Mouse (Mus musculus) kidney, embryonic 14.5 days (tissue): Measurements from ENCODE around the gene Psme2. TPM values are rescaled to one million over a fixed set of nuclear protein-coding genes. Genes with fewer than 3 reads are reported as not detected.
A peak's percentile ranks its signal among the peaks of the same experiment; 100 is the strongest.

Experiments
- ATAC-seq: fragments of 200-750 bp; cut with Nextera tagmentation; 2 replicates; pipeline ENCODE4 v1.8.0; 2017; ENCODE audit warnings: moderate number of reproducible peaks, mild to moderate bottlenecking, moderate TSS enrichment, moderate library complexity; ENCODE audit not compliant: low FRiP score, low TSS enrichment
- H3K27ac ChIP-seq: fragments of 300-500 bp; sonication (generic); 2 replicates; pipeline ENCODE4 v1.5.1; 2014; ENCODE audit warnings: low read depth, mild to moderate bottlenecking, low read length, moderate library complexity, mixed read lengths
- H3K27me3 ChIP-seq: fragments of 300-500 bp; sonication (generic); 2 replicates; pipeline ENCODE4 v1.6.1; 2014; ENCODE audit warnings: mild to moderate bottlenecking, low read length; ENCODE audit not compliant: control insufficient read depth, insufficient read depth
- H3K36me3 ChIP-seq: fragments of 300-500 bp; sonication (generic); 2 replicates; pipeline ENCODE4 v1.6.1; 2014; ENCODE audit warnings: low read length, mixed read lengths; ENCODE audit not compliant: control insufficient read depth, insufficient read depth
- H3K4me1 ChIP-seq: fragments of 300-500 bp; sonication (generic); 2 replicates; pipeline ENCODE4 v1.6.1; 2014; ENCODE audit warnings: low read length, mixed read lengths; ENCODE audit not compliant: control insufficient read depth, insufficient read depth
- H3K4me2 ChIP-seq: fragments of 300-500 bp; sonication (generic); replicated peaks from 2 replicates; pipeline ENCODE4 v1.6.1; 2014; ENCODE audit warnings: low read depth, mild to moderate bottlenecking, low read length
- H3K4me3 ChIP-seq: fragments of 300-500 bp; sonication (generic); 2 replicates; pipeline ENCODE4 v1.5.1; 2014; ENCODE audit warnings: mild to moderate bottlenecking, low read length
- H3K9ac ChIP-seq: fragments of 300-500 bp; sonication (generic); 2 replicates; pipeline ENCODE4 v1.6.1; 2014; ENCODE audit warnings: low read depth, mild to moderate bottlenecking, low read length, moderate library complexity
- H3K9me3 ChIP-seq: fragments of 300-500 bp; sonication (generic); 2 replicates; pipeline ENCODE4 v1.6.1; 2016; ENCODE audit warnings: low read length; ENCODE audit not compliant: control insufficient read depth
- WGBS: fragments of 180-500 bp; shearing (Covaris S2); extraction: QIAGEN DNeasy Blood & Tissue Kit; methylation state at CpG from one replicate; pipeline ENCODE4 v1.1.7; 2014; 5-methylcytosine and 5-hydroxymethylcytosine counted together
- polyA plus RNA-seq: library from polyadenylated mRNA; unstranded; fragments of >200 nt; fragmentation: Nextera tagmentation; extraction: Ambion mirVana; gene quantifications from 2 replicates; pipeline ENCODE4 v1.2.1, GENCODE M21; 2014

Gene Psme2
- polyA plus RNA-seq, 1 experiment from 2014 or later = 224 TPM

DNA sequence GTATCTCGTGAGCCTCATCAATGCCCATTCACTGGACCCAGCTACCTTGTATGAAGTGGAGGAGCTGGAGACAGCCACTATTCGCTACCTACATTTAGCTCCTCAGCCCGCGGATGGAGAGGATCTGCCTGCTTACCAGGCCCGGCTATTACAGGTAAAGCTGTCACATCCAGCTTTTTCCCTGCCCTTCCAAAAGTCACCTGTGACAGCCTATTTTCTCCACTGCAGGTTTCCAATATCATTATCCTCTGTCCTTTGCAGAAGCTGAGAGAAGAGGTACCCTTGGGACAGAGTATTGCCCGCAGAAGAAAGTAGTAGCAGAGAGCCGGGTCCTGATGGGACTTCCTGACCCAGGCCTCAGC is 12.3 kb upstream of the Psme2 start, which contains the start of gene Irf9:
TSS of gene Irf9 (plus strand) at position 301 of the 362 bp plus-strand sequence.
- peak within 1 kb of the TSS; percentile 41 for H3K4me2 ChIP-seq
- peak within 1 kb of the TSS; percentile 33 for H3K4me3 ChIP-seq
- no peaks in the 10 kb centered on the region for H3K9me3 ChIP-seq
- peaks cover 65% of the 10 kb centered on the region for H3K36me3 ChIP-seq
- H3K4me1 ChIP-seq = peaks cover 5% of the 10 kb centered on the region; the same call in 1 of the 2 replicates
- ATAC-seq = no peak
- H3K27ac ChIP-seq = peak within 1 kb of the TSS; percentile 70
- WGBS = 74% methylated on average over 7 of the region's 7 CpGs
- no peaks in the 10 kb centered on the region for H3K27me3 ChIP-seq
- peak within 1 kb of the TSS; percentile 52; the same call in 1 of the 2 replicates for H3K9ac ChIP-seq

DNA sequence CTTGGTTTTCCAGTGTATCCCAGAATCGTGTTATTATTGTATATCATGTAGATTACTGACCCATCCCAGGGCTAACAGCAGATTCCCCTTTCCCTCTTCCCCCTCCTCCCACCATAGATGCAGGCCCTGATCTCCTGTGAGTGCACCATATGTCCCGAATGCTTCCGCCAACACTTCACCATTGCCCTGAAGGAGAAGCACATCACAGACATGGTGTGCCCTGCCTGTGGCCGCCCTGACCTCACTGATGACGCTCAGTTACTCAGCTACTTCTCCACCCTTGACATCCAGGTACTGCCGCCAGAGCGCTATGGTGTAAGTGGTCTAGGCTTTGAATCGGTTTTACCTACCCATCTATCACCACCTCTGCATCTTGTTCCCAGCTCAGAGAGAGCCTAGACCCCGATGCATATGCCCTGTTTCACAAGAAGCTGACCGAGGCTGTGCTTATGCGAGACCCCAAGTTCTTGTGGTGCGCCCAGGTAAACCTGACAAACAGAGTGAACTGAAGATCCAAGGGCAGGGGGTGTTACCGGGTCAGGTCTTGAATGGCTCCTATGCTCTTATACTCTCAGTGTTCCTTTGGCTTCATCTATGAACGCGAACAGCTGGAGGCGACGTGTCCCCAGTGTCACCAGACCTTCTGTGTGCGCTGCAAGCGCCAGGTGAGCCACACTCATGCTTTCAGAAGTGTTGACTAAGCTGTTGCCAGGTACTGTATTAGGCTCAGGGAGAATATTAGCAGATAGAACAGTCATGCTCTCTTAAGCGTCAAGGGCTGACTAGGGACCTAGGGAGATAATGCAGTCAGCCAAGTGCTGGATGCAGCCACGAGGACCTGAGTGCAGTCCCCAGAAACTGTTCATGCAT is 7.8 kb upstream of the Psme2 start:
- Histone ChIP-seq H3K9me3 (no peaks in the 10 kb centered on the region), H3K9ac (no peak overlapping the region), H3K4me3 (no peak overlapping the region), H3K36me3 (peaks cover 79% of the 10 kb centered on the region), H3K27me3 (no peaks in the 10 kb centered on the region), H3K4me1 (no peaks in the 10 kb centered on the region), H3K4me2 (no peak overlapping the region), H3K27ac (no peak overlapping the region)
- ATAC-seq = no peak
- 88% methylated on average over 21 of the region's 21 CpGs for whole genome bisulfite sequencing

DNA sequence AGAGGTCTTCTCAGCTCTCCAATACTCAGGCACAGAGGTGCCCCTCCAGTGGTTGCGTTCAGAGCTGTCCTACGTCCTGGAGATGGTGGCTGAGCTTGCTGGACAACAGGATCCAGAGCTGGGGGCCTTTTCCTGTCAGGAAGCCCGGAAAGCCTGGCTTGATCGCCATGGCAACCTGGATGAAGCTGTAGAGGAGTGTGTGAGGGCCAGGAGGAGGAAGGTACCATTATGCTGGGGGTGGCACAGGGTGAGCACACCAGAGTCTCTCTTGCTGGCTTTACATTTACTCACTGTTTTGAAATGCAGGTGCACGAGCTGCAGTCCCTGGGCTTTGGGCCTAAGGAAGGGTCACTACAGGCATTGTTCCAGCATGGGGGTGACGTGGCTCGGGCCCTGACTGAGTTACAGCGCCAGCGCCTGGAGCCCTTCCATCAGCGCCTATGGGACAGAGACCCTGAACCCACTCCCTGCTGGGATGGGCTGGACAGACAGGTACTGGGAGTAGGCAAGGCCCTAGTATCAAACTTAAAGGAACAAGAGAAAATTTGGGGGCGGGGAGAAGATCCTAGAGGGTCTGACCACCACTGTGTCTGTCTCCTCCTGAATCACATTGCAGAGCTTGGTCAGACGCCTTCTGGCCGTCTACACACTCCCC is 5.2 kb upstream of the Psme2 start:
- Histone ChIP-seq H3K27ac (no peak overlapping the region), H3K4me1 (peaks cover 10% of the 10 kb centered on the region), H3K9ac (no peak overlapping the region), H3K4me3 (no peak overlapping the region), H3K9me3 (no peaks in the 10 kb centered on the region), H3K4me2 (no peak overlapping the region), H3K36me3 (peaks cover 65% of the 10 kb centered on the region), H3K27me3 (no peaks in the 10 kb centered on the region)
- no peak for ATAC-seq
- WGBS = 80% methylated on average over 13 of the region's 13 CpGs

DNA sequence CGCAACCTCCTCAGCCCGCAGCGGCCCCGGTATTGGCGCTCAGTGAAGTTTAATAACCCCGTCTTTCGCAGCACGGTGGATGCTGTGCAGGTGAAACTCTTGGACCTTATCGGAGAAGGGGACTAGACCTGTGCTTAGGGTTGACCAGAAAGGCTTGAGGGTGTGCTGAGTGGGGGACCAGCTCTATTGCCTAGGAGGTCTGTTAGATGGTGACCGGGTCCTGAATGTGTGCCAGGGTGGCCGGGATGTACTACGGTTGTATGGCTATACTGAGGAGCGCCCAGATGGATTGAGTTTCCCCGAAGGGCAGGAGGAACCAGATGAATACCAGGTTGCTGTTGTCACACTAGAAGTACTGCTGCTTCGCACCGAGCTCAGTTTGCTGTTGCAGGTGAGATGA is 1.3 kb upstream of the Psme2 start:
- H3K27ac ChIP-seq = peak overlapping the region; percentile 95; the same call in 1 of the 2 replicates
- ATAC-seq = no peak
- peaks cover 37% of the 10 kb centered on the region for H3K36me3 ChIP-seq
- no peaks in the 10 kb centered on the region for H3K9me3 ChIP-seq
- H3K27me3 ChIP-seq = no peaks in the 10 kb centered on the region
- H3K4me1 ChIP-seq = peaks cover 17% of the 10 kb centered on the region
- H3K4me2 ChIP-seq = peak overlapping the region; percentile 89
- 3% methylated on average over 16 of the region's 16 CpGs for WGBS
- H3K4me3 ChIP-seq = peak overlapping the region; percentile 96
- H3K9ac ChIP-seq = peak overlapping the region; percentile 80

DNA sequence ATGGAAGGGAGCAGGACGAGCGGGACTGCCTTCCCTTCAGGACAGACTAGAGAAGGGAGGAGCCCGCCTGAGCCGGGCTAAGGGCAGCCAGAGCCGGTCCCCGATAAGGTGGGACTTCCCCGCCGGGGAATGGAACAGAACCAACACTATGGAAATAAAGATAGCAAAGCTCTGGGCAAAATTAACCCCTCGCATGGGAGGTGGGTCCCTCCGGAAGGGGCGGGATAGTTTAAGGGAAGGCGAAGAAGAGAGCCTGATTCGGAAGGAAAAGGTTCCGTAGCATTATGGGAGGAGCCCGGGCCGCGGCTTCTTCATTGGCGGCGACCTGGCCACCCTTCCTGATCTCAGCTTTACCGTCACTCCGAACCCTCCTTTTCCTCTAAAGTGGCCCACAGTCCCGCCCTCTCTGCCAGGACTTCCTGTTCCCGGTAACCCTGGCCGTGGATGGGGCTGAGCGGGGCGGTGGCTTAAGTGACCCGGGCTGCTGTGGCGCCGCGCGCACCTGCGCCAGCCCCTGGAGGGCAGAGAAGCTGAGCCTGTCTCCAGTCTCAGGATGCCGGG is 498 bp upstream of the Psme2 start, which contains the start of gene Rnf31:
TSS of gene Rnf31 (plus strand) at position 378 of the 561 bp plus-strand sequence.
- Histone ChIP-seq H3K4me2 (peak within 1 kb of the TSS; percentile 89), H3K9ac (peak within 1 kb of the TSS; percentile 80), H3K27me3 (no peaks in the 10 kb centered on the region), H3K4me3 (peak within 1 kb of the TSS; percentile 96), H3K9me3 (no peaks in the 10 kb centered on the region), H3K27ac (peak within 1 kb of the TSS; percentile 95), H3K36me3 (peaks cover 32% of the 10 kb centered on the region), H3K4me1 (peaks cover 17% of the 10 kb centered on the region)
- WGBS = under 1% methylated on average over 33 of the region's 33 CpGs
- peak; percentile 90 for ATAC-seq

DNA sequence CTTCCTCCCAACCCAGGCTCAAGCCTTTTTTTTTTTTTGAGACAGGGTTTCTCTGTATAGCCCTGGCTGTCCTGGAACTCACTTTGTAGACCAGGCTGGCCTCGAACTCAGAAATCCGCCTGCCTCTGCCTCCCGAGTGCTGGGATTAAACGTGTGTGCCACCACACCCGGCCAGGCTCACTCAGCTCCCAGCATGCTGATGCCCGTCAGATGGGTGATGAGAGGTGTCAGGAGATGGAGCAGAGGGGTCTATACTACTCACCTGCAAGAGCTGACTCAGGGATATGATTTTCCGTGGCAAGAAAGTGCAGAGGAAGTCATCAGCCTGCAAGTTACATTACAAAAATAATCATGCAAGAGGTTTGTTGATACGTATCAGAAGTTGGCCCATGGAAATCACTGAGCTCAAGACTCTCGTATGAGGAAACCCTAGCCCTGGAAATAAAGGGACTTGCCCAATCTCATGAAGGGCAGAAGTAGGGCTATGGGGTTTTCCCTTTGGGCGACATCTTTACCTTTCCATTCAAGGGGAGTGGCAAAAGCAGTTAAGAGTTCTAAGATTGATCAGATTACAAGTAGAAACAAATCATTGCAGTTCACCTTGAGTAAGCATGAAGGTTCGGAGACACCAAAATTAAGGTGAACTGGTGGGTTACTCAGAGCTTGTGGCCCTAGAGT is 1.0 kb downstream of the Psme2 start:
- Histone ChIP-seq H3K4me1 (peaks cover 17% of the 10 kb centered on the region), H3K9ac (peak overlapping the region; percentile 75; the same call in 1 of the 2 replicates), H3K9me3 (no peaks in the 10 kb centered on the region), H3K36me3 (peaks cover 17% of the 10 kb centered on the region), H3K27me3 (no peaks in the 10 kb centered on the region), H3K4me2 (peak overlapping the region; percentile 89), H3K4me3 (peak overlapping the region; percentile 96), H3K27ac (peak overlapping the region; percentile 71; the same call in 1 of the 2 replicates)
- no peak for ATAC-seq
- 82% methylated on average over 11 of the region's 11 CpGs for WGBS

DNA sequence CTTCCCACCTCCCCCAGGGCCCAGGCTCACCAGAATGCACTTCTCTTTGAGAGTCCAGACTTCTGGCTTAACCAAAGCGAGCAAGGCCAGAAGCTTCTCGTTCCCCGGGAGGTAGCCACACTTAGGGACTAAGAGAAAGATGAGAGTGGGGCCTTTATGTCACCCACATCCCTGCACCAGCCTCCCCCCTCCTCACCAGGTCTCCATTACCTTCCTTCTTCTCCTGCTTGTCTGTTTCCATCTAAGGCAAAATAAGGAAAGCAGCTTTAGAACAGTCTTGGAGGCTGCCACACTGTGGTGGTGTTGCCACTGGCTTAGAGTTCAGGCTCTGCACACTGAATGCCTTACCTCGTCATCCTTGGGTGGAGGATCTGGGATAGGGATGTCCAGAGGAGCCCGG is 1.6 kb downstream of the Psme2 start:
- ATAC-seq = no peak
- H3K4me1 ChIP-seq = peaks cover 17% of the 10 kb centered on the region
- no peak overlapping the region for H3K9ac ChIP-seq
- H3K27ac ChIP-seq = no peak overlapping the region
- no peak overlapping the region for H3K4me2 ChIP-seq
- peaks cover 11% of the 10 kb centered on the region for H3K36me3 ChIP-seq
- no peaks in the 10 kb centered on the region for H3K9me3 ChIP-seq
- H3K4me3 ChIP-seq = no peak overlapping the region
- no peaks in the 10 kb centered on the region for H3K27me3 ChIP-seq
- WGBS = 94% methylated on average over 5 of the region's 5 CpGs

DNA sequence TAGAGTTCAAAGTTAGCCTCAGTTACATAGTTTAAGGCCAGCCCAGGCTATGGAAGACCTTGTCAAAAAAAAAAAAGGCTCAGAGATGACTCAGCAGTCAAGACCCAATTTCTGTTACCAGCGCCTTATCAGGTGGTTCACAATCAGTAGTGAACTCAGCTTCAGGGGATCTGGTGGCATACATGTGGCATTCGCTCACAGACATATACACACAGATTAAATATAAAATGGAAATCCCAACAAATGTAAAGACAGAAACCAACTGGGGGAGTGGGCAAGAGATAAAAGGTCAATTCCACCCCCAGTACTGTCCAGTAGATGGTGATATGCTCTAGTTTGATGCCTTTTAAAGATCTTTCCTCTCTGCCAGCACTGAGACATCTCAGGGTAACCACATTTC is 4.8 kb downstream of the Psme2 start:
- 90% methylated on average over 2 of the region's 2 CpGs for WGBS
- Histone ChIP-seq H3K4me1 (peaks cover 7% of the 10 kb centered on the region; the same call in 1 of the 2 replicates), H3K9ac (no peak overlapping the region), H3K4me2 (no peak overlapping the region), H3K27me3 (no peaks in the 10 kb centered on the region), H3K36me3 (peaks cover 14% of the 10 kb centered on the region; the same call in 1 of the 2 replicates), H3K9me3 (no peaks in the 10 kb centered on the region), H3K27ac (no peak overlapping the region), H3K4me3 (no peak overlapping the region)
- ATAC-seq = no peak
